Mouse (Mus musculus) central nervous system, embryonic 11.5 days (tissue): ENCODE data around the gene Ccdc141. TPM values are rescaled to one million over a fixed set of nuclear protein-coding genes. Genes with fewer than 3 reads are reported as not detected.

Source experiments
- polyA plus RNA-seq: library from polyadenylated mRNA; depleted of rRNA; stranded (reverse); fragments of >200 nt; gene quantifications from 2 replicates; pipeline ENCODE4 v1.2.3, GENCODE M21; 2012; rRNA removed

Gene Ccdc141
- 5.3 and 9.4 TPM in 2 replicates for polyA plus RNA-seq

DNA sequence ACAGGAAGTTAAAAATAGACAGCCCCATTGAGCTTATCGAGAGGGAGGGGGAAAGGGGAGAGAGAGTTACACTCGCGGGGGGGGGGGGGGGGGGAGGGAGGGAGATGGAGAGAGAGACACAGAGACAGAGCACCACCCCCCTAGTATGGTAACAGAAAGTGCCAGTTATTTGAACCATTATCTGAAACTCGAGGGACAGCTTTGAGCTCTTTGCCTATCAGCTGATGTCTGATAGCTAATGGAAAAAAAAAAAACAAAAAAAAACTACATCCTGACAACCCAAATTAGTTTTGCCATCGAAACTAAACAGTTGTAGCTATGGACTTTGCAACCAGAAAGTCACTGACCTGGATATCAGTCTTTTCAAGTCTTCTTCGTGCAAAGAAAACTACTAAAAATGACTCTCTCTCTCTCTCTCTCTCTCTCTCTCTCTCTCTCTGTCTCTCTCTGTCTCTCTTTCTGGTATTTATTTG, at the start of gene Ccdc141:
TSS of gene Ccdc141 (minus strand) at position 4 of the 473 bp plus-strand sequence.

DNA sequence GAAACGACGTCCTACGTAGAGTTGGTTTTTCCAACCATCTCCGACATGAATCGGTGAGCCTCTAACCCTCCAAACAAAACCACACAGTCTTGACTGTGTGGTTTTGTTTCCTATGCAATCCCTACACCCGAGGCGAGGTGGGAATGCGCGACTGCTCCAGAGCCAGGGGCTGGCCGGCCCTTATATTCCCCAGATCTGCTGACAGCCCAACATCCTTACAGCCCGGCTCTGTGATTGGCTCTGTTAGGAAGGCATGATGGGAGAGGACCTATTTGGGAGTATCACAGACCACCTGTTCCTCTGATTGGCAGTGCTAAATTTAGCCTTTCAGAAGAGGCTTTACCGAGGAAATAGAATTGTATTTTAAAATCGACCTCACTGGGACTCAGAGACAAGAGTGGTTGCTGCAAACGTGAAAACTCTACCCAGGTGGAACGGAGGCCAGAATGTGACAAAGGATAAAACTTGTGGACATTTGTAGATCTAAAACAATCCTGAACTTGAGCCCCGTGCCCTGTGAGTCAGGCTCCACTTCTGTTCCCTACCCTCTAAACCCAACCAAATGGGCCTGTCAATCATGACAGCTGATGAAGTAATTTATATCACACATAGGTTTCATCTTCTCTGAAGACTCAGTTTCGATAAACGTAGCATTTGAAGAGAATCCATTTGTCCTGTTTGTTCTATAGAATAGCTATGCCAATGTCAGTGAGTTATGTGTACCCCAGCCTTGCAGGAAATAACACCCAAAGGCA, 187.9 kb downstream of the Ccdc141 start, which contains the start of gene Ttn:
TSS of gene Ttn (minus strand) at position 157 of the 755 bp plus-strand sequence.

Other genes starting within 250 kb of the Ccdc141 start
- 0.96 and 4.2 TPM in 2 replicates for gene Ttn, start 188.1 kb downstream of the Ccdc141 start, polyA plus RNA-seq
- 33.0 and 35.6 TPM in 2 replicates for gene Sestd1, start 110.0 kb upstream of the Ccdc141 start, polyA plus RNA-seq